Mouse (Mus musculus) CD4-positive, CD25-positive, alpha-beta regulatory T cell, adult 2 months (primary cell): ENCODE data around the gene 1810010H24Rik.
"Not testable (repeated sequence)": the region's sequence is repeated elsewhere in the genome, so short reads cannot be mapped to it uniquely, and the experiment has no call there.

Source experiments
- DNase-seq: peaks from one replicate; pipeline ENCODE4 v3.0.0-alpha.2; 2012; ENCODE audit warnings: low read depth, low spot score

Gene 1810010H24Rik

DNA sequence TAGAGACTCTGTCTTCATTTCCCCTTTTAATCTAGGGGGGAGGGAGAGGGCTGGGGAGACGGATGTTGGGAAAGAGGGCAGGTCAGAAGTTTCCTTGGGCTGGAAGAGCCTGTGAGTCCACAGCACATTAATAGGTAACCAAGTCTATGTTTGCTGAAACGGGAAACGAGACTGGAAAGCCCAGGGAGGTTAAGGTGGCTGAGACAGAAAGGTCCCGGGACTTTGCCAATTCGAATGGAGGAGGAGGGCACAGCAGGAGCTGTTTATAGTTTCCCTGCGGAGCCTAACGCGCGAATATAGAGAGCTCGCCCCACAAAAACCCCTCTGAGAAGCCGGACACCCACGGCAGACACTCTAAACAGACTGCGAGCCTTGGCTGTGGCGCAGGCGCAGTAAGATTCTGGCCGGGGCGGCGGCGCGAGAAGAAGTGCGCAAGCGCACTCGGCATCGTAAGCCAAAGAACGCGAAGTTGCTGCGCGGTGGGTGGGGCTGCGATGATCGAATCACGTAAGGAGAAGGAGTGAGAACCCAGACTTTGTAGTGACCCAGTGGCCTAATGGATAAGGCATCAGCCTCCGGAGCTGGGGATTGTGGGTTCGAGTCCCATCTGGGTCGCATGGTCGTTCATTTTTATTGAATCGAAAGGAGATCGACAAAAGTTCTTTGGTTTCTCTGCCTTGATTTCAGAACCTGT, 13.0 kb upstream of the 1810010H24Rik start:
- peak; percentile 98 for DNase-seq

- DNase-seq, result peak; percentile 63
Observed at GRCm38 (mm10) chr11:107014020-107014585, 11.4 kb upstream of the 1810010H24Rik start.

- DNase-seq, result peak; percentile 82
Observed at GRCm38 (mm10) chr11:107014597-107015309, 10.7 kb upstream of the 1810010H24Rik start.

DNA sequence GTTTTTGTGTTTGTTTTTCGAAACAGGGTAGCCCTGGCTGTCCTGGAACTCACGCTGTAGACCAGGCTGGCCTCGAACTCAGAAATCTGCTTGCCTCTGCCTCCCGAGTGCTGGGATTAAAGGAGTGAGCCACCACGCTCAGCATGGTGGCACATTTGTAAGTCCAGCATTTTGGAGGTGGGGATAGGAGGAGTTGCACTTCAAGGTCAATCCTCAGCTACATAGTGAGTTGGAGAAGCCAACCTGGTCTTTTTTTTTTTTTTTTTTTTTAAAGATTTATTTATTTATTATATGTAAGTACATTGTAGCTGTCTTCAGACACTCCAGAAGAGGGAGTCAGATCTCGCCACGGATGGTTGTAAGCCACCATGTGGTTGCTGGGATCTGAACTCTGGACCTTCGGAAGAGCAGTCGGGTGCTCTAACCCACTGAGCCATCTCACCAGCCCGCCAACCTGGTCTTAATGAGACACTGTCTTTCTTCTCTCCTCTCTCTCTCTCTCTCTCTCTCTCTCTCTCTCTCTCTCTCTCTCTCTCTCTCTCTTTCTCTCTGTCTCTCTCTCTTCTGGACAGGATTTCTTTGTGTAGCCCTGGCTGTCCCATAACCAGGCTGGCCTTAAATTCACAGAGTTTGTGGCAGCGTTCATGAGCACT, 9.8 kb upstream of the 1810010H24Rik start:
- not testable (repeated sequence) for DNase-seq

GRCm38 (mm10) chr11:107016893-107017292, 8.6 kb upstream of the 1810010H24Rik start:
- no peak for DNase-seq

DNA sequence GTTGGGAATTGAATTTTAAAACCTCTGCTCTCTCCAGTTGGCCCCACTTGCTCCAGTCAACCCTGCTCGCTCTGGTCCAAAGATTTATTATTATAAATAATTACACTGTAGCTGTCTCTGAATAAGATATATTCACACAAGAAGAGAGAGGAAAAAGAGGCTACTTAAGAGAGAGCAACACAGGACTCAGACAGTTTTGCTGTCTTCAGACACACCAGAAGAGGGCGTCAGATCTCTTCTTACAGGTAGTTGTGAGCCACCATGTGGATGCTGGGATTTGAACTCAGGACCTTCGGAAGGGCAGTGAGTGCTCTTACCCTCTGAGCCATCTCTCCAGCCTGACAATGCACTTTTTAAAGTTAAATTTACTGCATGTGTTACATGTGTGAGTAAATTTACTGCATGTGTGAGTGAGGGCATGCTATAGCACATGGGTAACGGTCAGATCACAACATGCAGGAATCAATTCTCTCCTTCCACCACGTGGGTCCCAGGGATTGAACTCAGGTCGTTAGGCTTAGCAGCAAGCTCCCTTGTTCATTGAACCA, 8.1 kb upstream of the 1810010H24Rik start:
- no peak for DNase-seq

GRCm38 (mm10) chr11:107018606-107019005, 6.9 kb upstream of the 1810010H24Rik start:
- peak; percentile 63 for DNase-seq

- no peak for DNase-seq
Observed at GRCm38 (mm10) chr11:107019318-107019717, 6.2 kb upstream of the 1810010H24Rik start.

- not testable (repeated sequence) for DNase-seq
Observed at GRCm38 (mm10) chr11:107019722-107020121, 5.8 kb upstream of the 1810010H24Rik start.

DNA sequence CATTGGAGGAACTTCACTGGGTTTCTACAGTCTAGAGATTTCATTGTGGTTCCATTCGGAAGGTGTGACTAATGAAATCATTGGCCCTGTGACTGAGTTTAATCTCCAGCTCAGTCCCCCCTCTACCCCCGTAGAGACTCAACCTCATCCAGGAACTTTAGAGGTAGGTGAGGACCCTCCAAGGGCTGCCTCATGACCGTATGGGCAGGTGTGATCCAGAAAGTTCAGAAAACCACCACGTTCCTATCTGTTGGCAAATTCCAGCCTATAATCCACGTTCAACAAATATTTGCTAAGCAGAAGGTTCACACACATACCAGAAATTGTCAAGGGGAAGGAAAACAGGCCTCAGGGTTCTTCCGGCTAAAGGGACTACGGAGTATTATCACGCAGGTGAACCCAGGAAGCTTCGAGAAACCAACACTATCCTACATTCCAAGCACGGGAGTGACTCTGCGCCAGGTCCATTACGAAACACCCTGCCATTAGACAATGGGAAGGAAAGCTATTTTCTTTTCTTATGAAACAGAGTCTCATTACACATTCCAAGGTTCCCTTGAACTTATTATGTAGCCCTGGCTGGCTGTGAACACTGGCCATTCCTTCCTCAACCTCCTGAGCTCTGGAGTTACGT, 3.3 kb upstream of the 1810010H24Rik start:
- DNase-seq, result no peak

DNA sequence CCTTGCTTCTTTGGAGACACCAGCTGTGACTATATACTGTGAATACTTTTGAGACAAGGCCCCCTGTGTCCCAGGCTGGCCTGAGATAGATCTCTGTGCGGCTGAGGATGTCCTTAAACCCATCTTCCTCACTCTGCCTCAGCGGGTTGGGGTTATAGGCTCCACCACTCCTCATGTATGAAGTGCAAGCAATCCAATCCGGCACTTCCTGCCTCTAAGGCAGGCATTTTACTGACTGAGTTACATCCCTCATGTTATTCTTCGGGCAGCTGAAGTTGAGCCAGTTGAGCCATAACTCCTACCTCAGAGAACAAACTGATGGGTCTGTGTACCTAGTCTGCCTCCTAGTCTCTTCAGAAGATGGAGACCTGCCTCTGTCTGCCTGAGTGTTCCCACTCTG, 1.1 kb upstream of the 1810010H24Rik start:
- no peak for DNase-seq

- DNase-seq, result no peak
Observed at GRCm38 (mm10) chr11:107026554-107027430, 1.3 kb downstream of the 1810010H24Rik start.

DNA sequence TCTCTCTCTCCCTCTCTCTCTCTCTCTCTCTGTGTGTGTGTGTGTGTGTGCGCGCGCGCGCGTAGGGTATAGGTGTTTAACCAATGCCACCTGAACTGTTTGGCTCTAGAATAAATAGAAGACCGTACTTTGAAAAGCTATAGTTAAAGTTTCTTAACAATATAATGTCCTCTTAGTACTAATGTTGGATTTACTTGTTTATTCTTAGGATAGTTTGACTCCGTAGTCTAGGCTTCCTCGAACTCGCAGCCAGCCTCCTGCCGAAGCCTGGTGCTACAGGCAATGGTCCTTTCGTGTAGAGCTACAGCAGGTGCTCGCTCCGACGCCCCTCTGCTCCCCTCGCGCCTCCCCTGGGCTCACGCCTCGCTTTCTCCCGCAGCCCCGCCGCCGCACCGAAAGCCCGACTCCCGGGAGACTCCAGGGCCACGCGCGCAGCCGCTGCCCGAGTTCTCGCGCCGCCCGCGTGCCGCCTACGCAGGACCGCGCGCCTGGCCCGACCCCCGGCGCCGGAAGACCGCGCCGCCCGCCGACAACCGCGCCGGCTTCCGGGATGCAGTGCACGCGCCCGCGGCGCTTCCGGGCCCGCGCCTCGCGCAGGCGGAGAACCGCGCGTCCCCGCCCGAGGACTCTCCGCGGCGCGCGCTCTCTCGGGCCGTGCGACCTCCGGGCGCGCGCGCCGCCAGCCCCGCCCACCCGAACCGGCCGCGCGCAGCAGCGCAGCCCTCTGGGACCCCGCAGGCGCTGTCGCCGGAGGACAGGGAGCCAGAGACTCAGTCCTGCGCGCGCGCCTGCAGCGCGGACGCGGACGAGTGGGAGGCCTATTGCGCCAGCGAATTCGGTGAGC, 2.2 kb downstream of the 1810010H24Rik start:
- DNase-seq, result peak; percentile 93

DNA sequence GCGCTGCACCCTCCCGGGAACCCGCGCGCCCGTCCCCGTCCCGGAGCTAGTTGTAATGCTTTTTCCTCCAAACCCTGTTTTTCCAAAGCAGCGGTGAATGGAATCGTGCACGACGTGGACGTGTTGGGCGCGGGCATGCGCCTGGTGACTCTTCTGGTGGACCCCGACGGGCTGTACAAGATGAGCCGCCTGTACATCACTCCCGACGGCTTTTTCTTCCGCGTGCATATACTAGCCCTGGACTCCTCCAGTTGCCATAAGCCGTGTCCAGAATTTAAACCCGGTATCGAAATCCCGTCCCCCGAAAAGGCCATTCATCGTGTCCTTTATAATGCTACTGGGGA, 2.8 kb downstream of the 1810010H24Rik start:
- DNase-seq, result no peak

GRCm38 (mm10) chr11:107028754-107029153, 3.3 kb downstream of the 1810010H24Rik start:
- DNase-seq, result no peak

- peak; percentile 48 for DNase-seq
Observed at GRCm38 (mm10) chr11:107029536-107029935, 4.1 kb downstream of the 1810010H24Rik start.

DNA sequence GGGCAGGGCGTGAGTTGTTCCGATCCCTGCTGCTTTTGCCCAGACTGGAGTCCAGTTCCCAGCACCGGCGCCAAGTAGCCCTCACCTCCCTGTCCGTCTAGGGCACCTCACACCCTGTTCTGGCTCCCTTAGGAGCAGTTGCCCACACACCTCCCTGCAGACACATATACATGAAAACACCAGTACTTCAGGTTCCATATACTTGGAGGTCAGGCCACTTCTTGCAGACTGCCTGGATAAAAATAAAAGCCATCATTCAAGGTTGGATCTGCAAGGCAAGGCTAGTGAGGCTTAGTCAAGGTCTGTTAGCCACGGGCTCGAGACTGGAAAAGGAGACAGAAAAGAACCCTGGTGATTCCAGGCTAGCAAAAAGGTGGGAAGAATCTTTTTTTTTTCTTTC, 6.2 kb downstream of the 1810010H24Rik start:
- DNase-seq, result no peak

DNA sequence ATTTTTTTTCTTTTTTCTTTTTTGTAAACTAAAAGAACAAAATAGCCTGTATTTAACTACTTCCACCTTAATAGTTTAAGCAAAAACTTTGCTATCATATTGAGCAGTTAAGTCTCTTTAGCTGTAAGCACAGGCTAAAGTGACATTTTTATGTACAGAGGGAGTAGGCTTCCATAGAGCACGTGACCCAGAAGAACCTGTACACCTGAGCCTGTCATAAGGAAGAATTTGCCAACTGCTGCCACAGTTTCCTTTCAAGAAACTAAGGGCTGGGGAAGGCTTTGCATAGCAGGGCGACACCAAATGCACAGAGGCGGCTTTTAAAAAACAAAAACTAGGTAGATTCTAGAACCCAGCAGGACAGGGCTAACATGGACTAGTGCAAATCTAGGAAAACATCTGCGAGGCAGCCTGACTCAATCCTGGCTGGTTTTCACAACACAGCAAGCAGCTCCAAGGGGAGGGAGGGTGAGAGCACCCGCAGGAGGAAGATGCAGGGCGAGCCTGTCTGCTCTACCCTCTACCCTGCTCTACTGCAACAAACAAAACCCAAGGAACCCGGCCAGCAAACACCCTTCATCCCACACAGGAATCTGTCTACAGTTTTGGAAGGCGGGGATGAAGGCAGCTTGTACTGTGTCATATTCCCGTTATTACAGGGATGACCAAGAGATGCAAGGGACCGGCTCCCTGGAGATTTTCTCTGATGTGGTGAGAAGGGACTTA, 8.8 kb downstream of the 1810010H24Rik start:
- DNase-seq, result no peak

DNA sequence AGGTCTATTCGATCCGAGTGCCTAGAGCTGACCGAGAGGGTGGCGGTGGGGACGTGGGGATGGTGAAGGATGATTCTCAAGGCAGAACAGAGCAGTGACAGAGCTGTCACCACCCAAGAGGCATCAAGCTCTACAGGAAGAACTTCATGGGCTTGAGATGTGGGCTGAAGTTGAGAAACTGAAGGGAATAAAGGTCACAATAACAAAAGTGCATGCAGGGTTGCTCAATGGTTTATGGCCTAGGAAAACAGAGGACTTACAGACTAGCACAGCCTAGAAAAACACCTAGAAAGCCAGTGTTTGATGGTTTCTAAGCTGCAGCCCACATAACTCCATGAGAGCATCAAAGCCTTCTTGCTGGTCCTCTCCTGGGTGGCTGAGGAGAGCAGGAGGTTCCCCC, 13.9 kb downstream of the 1810010H24Rik start:
- no peak for DNase-seq
